Mouse (Mus musculus) kidney, embryonic 16.5 days (tissue): ENCODE measurements around the gene Apopt1. TPM values are rescaled to one million over a fixed set of nuclear protein-coding genes. Genes with fewer than 3 reads are reported as not detected.

Source experiments
- ATAC-seq: fragments of 200-750 bp; cut with Nextera tagmentation; 2 replicates; pipeline ENCODE4 v1.8.0; 2017; ENCODE audit warnings: moderate TSS enrichment; ENCODE audit not compliant: low FRiP score, low TSS enrichment
- H3K27ac ChIP-seq: fragments of 300-500 bp; sonication (generic); 2 replicates; pipeline ENCODE4 v1.5.1; 2014; ENCODE audit warnings: low read length
- H3K27me3 ChIP-seq: fragments of 300-500 bp; sonication (generic); 2 replicates; pipeline ENCODE4 v1.6.1; 2014; ENCODE audit warnings: low read length, control low read depth, mixed read lengths; ENCODE audit not compliant: insufficient read depth
- H3K36me3 ChIP-seq: fragments of 300-500 bp; sonication (generic); 2 replicates; pipeline ENCODE4 v1.6.1; 2014; ENCODE audit warnings: low read length, control low read depth, mixed read lengths; ENCODE audit not compliant: insufficient read depth
- H3K4me1 ChIP-seq: fragments of 300-500 bp; sonication (generic); 2 replicates; pipeline ENCODE4 v1.6.1; 2014; ENCODE audit warnings: low read length, control low read depth, mixed read lengths; ENCODE audit not compliant: insufficient read depth
- H3K4me2 ChIP-seq: fragments of 300-500 bp; sonication (generic); replicated peaks from 2 replicates; pipeline ENCODE4 v1.6.1; 2014; ENCODE audit warnings: low read depth, low read length
- H3K4me3 ChIP-seq: fragments of 300-500 bp; sonication (generic); 2 replicates; pipeline ENCODE4 v1.5.1; 2014; ENCODE audit warnings: mild to moderate bottlenecking, low read length
- H3K9ac ChIP-seq: fragments of 300-500 bp; sonication (generic); replicated peaks from 2 replicates; pipeline ENCODE4 v1.6.1; 2014; ENCODE audit warnings: low read length
- H3K9me3 ChIP-seq: fragments of 300-500 bp; sonication (generic); 2 replicates; pipeline ENCODE4 v1.6.1; 2016; ENCODE audit warnings: low read length, control low read depth
- WGBS: fragments of 180-500 bp; shearing (Covaris S2); extraction: QIAGEN DNeasy Blood & Tissue Kit; methylation state at CpG from one replicate; pipeline ENCODE4 v1.1.7; 2014; 5-methylcytosine and 5-hydroxymethylcytosine counted together
- polyA plus RNA-seq: library from polyadenylated mRNA; unstranded; fragments of >200 nt; fragmentation: Nextera tagmentation; extraction: Ambion mirVana; gene quantifications from 2 replicates; pipeline ENCODE4 v1.2.1, GENCODE M21; 2015

Gene Apopt1
- polyA plus RNA-seq, 1 experiment from 2014 or later = 54.8 TPM

DNA sequence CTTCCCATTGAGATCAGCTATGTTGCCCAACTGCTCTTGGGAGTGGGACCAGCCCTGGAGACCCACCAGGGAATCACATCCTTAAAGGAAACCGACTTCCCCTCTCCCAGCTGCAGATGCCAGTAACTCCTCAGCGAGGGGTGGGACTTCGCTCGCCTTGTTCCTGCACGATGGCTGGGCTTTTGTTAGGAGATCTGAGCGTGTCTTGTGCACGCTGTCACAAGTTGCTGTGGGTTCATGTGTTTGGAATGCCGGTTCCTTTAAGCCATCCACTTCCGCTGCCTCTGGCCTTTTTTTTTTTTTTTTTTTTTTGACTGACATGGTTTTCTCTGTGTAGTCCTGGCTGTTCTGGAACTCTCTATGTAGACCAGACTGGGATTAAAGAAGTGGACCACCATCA is 24.3 kb downstream of the Apopt1 start:
- H3K27ac ChIP-seq = no peak overlapping the region
- no peaks in the 10 kb centered on the region for H3K27me3 ChIP-seq
- no peak overlapping the region for H3K4me2 ChIP-seq
- WGBS = 65% methylated on average over 9 of the region's 9 CpGs
- H3K36me3 ChIP-seq = no peaks in the 10 kb centered on the region
- no peak overlapping the region for H3K4me3 ChIP-seq
- H3K4me1 ChIP-seq = peaks cover under 1% of the 10 kb centered on the region; the same call in 1 of the 2 replicates
- H3K9me3 ChIP-seq = no peaks in the 10 kb centered on the region
- no peak overlapping the region for H3K9ac ChIP-seq
- no peak for ATAC-seq

DNA sequence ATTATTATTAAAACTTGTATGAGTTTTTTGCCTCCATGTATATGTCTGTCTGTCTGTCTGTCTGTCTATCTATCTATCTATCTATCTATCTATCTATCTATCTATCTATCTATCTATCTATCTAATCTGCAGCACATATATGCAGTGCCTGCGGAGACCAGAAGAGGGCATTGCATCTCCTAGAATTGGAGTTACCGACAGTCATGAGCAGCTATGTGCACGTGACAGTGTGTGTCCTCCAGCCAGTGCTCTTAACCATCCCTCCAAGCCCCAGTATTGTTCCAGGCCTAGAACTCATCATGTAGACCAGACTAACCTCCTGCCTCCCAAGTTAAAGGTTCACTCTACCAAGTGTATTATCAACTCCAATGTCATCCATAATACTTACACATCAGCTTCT is 25.7 kb downstream of the Apopt1 start:
- ATAC-seq = 0 out of 2 replicates have a peak, but pooled peaks have one; percentile 43
- H3K4me3 ChIP-seq = no peak overlapping the region
- 0 out of 2 replicates have a peak, but pooled peaks cover 6% of the 10 kb centered on the region for H3K4me1 ChIP-seq
- H3K36me3 ChIP-seq = no peaks in the 10 kb centered on the region
- 18% methylated on average over 3 of the region's 3 CpGs for WGBS
- H3K27ac ChIP-seq = no peak overlapping the region
- H3K4me2 ChIP-seq = no peak overlapping the region
- no peaks in the 10 kb centered on the region for H3K9me3 ChIP-seq
- H3K9ac ChIP-seq = no peak overlapping the region
- no peaks in the 10 kb centered on the region for H3K27me3 ChIP-seq

DNA sequence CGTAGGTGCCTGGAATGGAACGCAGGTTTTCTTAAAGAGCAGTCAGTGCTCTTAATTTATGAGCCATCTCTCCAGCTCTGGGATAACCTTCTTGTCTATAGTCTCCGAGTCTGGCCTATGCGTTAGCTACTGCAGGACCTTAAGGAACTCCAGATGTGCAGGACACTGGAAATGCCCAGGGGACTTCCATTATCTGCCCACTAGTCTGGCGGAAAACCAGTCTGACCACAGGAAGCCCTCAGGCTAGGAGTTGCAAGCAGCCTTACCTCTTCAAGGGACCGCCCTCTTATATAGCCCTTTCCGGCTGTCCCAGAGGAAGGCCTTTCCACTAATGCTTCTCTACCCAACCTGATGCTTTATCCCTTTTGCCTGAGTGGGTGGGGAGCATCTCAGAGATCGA is 28.3 kb downstream of the Apopt1 start:
- no peak for ATAC-seq
- WGBS = 62% methylated on average over 8 of the region's 8 CpGs
- H3K9ac ChIP-seq = no peak overlapping the region

DNA sequence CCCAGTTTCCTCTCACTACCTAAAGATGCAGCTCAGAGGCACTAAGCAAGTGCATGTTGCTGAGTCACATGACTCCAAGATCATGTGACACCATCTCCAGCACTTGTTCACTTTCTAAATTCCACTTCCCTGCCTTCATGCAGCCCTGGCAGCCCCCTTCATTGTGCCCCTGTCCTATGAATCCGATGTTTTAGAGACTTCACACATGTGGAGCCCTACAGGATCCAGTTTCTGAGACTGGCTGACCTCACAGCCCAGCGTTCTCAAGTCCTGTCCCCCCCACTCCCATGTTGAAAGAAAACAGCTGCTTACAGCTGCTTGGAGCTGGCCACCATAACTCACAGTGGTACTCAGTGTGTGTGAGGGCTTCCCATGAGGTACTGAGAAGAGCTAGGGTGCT is 30.4 kb downstream of the Apopt1 start:
- H3K36me3 ChIP-seq = no peaks in the 10 kb centered on the region
- H3K27me3 ChIP-seq = no peaks in the 10 kb centered on the region
- H3K4me2 ChIP-seq = no peak overlapping the region
- ATAC-seq = peak; percentile 85
- peak overlapping the region; percentile 48 for H3K27ac ChIP-seq
- H3K4me1 ChIP-seq = peaks cover 23% of the 10 kb centered on the region
- no peak overlapping the region for H3K9ac ChIP-seq
- no peak overlapping the region for H3K4me3 ChIP-seq
- 24% methylated on average over 2 of the region's 2 CpGs for WGBS
- H3K9me3 ChIP-seq = no peaks in the 10 kb centered on the region

More for the DNA sequence above, 28.3 kb downstream of the Apopt1 start:
- H3K4me2 ChIP-seq = no peak overlapping the region
- no peak overlapping the region for H3K27ac ChIP-seq
- peaks cover 20% of the 10 kb centered on the region for H3K4me1 ChIP-seq
- no peak overlapping the region for H3K4me3 ChIP-seq
- H3K36me3 ChIP-seq = no peaks in the 10 kb centered on the region
- H3K9me3 ChIP-seq = no peaks in the 10 kb centered on the region
- H3K27me3 ChIP-seq = no peaks in the 10 kb centered on the region

DNA sequence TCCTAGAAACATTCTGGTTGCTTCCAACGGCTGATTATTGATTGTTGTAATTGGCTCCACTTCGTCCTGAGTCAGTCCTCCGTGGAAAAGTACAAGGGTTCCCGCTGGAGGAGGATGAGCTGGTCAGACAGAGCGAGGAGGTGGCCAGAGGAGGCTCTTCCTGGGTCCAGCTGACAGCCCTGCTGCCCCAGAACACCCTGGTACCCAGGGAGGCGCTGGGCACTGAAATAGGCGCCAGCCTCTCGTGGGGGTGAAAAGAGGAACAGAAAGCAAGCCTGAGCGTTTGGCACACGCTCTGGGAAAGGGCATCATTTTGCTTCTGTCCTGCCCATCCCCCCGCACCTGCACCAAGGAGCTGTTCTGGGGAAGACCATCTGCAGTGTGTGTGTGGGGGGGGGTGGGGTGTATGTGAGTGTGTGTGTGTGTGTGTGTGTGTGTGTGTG is 30.9 kb downstream of the Apopt1 start:
- no peak for ATAC-seq
- Histone ChIP-seq H3K4me2 (no peak overlapping the region), H3K4me1 (peaks cover 23% of the 10 kb centered on the region), H3K27me3 (no peaks in the 10 kb centered on the region), H3K27ac (peak overlapping the region; percentile 48), H3K36me3 (no peaks in the 10 kb centered on the region), H3K9ac (0 out of 2 replicates have a peak overlapping the region, but pooled peaks have one; percentile 13), H3K9me3 (no peaks in the 10 kb centered on the region), H3K4me3 (no peak overlapping the region)
- WGBS = 55% methylated on average over 11 of the region's 11 CpGs

DNA sequence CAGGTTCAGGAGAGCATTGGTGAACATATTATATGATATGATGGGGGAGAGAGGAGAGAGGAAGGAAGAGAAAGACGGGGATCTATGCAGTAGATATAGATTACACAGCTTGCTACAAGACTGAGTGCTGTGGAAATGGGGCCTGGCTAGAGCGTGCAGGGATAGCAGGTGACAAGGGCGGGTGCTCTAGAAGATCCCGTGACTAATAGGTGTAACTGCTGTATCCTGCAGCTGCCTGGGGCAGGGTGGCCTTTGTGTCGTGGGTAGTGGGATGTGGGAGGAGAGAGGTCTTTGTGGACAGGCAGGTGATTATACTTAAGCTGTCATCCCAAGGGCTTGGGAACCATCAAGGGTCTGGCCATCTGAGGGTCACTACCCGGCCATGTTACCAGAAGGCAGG is 32.2 kb downstream of the Apopt1 start:
- WGBS = 68% methylated on average over 6 of the region's 6 CpGs
- no peak overlapping the region for H3K4me3 ChIP-seq
- no peak overlapping the region for H3K9ac ChIP-seq
- H3K27ac ChIP-seq = peak overlapping the region; percentile 68; the same call in 1 of the 2 replicates
- ATAC-seq = no peak
- no peaks in the 10 kb centered on the region for H3K9me3 ChIP-seq
- H3K4me1 ChIP-seq = peaks cover 23% of the 10 kb centered on the region
- H3K4me2 ChIP-seq = no peak overlapping the region
- H3K36me3 ChIP-seq = no peaks in the 10 kb centered on the region
- H3K27me3 ChIP-seq = no peaks in the 10 kb centered on the region

DNA sequence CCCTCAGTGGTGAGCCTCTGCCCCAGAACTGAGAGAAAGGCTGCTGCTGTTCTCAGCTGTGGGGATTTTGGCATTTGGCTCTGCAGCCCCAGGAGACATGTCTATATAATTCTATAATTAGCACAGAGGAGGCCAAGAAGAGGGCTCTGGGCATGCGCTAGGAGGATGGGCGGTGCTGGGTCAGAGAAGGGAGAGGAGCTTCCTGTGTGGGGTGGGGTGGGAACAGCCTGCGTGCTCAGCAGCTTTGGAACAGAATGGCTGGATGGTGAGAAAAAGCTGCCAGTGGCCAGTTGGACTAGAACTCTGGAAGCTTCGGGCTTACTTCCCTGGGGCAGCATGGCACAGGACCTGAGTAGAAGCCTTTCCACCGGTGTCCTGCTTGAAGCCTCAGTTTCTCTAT is 33.0 kb downstream of the Apopt1 start:
- ATAC-seq = peak; percentile 88
- peak overlapping the region; percentile 39 for H3K9ac ChIP-seq
- no peaks in the 10 kb centered on the region for H3K36me3 ChIP-seq
- no peak overlapping the region; the same call in 1 of the 2 replicates for H3K4me2 ChIP-seq
- H3K27me3 ChIP-seq = no peaks in the 10 kb centered on the region
- H3K4me3 ChIP-seq = no peak overlapping the region
- peak overlapping the region; percentile 70 for H3K27ac ChIP-seq
- H3K9me3 ChIP-seq = no peaks in the 10 kb centered on the region
- H3K4me1 ChIP-seq = peaks cover 23% of the 10 kb centered on the region
- WGBS = 53% methylated on average over 5 of the region's 5 CpGs

DNA sequence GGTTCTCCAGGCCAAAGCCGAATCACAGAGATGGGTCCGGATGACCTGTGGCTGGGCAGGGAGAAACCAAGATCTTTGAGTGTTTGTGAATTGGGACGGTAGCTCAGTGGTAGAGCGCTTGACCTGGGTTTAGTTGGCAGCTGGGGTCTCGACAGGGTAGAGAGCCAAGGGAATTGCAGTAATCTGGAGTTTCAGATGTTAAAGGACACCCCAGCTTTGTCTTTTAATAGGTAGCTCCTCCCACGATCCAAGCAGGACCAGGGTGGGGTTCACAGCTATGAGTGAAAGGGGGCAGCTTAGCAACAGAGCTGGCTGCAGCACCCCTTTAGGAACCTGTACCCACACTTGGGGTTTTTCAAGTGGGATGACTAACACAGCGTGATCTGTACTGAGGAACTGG is 34.4 kb downstream of the Apopt1 start:
- no peak for ATAC-seq
- H3K4me1 ChIP-seq = peaks cover 23% of the 10 kb centered on the region
- WGBS = 79% methylated on average over 7 of the region's 7 CpGs
- H3K27me3 ChIP-seq = no peaks in the 10 kb centered on the region
- H3K9ac ChIP-seq = no peak overlapping the region
- no peak overlapping the region for H3K27ac ChIP-seq
- no peaks in the 10 kb centered on the region for H3K9me3 ChIP-seq
- no peak overlapping the region for H3K4me3 ChIP-seq
- no peaks in the 10 kb centered on the region for H3K36me3 ChIP-seq
- no peak overlapping the region for H3K4me2 ChIP-seq

DNA sequence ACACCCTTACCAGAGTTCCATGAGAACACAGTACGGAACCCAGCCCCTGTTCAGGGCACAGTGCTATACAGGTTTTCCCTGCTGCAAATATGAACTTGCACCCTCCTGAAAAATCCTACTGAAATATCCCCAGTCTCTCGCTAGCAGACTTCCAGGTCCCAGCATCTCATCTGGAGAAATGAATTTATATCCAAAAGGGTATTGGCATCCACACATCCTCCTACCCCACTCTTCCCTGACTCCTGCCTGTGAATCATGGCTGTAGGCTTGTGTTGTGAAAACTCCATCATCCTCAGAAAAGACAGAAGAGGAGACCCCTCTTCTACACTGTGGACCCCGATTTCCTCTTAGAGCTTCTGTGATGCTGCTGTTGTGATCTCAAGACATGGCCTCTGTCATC is 37.7 kb downstream of the Apopt1 start:
- Histone ChIP-seq H3K9me3 (no peaks in the 10 kb centered on the region), H3K4me1 (peaks cover 9% of the 10 kb centered on the region), H3K27me3 (no peaks in the 10 kb centered on the region), H3K4me3 (no peak overlapping the region), H3K9ac (no peak overlapping the region), H3K27ac (no peak overlapping the region), H3K36me3 (no peaks in the 10 kb centered on the region), H3K4me2 (no peak overlapping the region)
- ATAC-seq = no peak
- WGBS = 89% methylated on average over 3 of the region's 3 CpGs

DNA sequence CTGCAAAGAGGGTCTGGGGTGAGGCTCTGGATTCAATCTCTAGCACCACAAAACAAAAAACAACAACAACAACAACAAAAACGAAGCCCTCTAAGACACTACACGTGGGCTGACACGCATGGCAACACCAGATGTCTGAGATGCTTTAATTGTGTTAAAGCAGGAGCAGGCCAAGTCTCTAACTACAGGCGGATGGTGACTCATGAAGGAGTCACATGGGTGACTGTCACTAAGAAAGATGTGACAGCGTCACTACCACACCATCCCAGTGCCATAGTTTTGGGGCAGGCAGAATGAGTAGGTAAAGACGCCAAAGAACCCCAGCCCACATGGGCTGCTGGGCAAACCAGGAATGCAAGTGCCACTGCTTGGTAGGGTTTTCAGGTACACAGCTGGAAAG is 39.4 kb downstream of the Apopt1 start:
- Histone ChIP-seq H3K9ac (no peak overlapping the region), H3K27ac (no peak overlapping the region), H3K9me3 (no peaks in the 10 kb centered on the region), H3K27me3 (no peaks in the 10 kb centered on the region), H3K4me3 (no peak overlapping the region), H3K4me2 (no peak overlapping the region), H3K36me3 (no peaks in the 10 kb centered on the region), H3K4me1 (no peaks in the 10 kb centered on the region)
- WGBS = 89% methylated on average over 6 of the region's 6 CpGs
- ATAC-seq = no peak
